Mouse (Mus musculus) hindbrain, embryonic 12.5 days (tissue): ENCODE data around the gene Atp1b3. TPM values are rescaled to one million over a fixed set of nuclear protein-coding genes. Genes with fewer than 3 reads are reported as not detected.

ENCODE experiments used
- ATAC-seq: fragments of 200-750 bp; cut with Nextera tagmentation; 2 replicates; pipeline ENCODE4 v1.8.0; 2017; ENCODE audit warnings: moderate TSS enrichment; ENCODE audit not compliant: low FRiP score
- H3K27ac ChIP-seq: fragments of 300-500 bp; sonication (generic); 2 replicates; pipeline ENCODE4 v1.5.1; 2016; ENCODE audit warnings: mild to moderate bottlenecking
- H3K27me3 ChIP-seq: fragments of 300-500 bp; sonication (generic); 2 replicates; pipeline ENCODE4 v1.6.1; 2016; ENCODE audit warnings: mild to moderate bottlenecking
- H3K36me3 ChIP-seq: fragments of 300-500 bp; sonication (generic); 2 replicates; pipeline ENCODE4 v1.6.1; 2016; ENCODE audit warnings: mild to moderate bottlenecking
- H3K4me1 ChIP-seq: fragments of 300-500 bp; sonication (generic); 2 replicates; pipeline ENCODE4 v1.6.1; 2016
- H3K4me2 ChIP-seq: fragments of 300-500 bp; sonication (generic); replicated peaks from 2 replicates; pipeline ENCODE4 v1.6.1; 2016; ENCODE audit warnings: mild to moderate bottlenecking
- H3K4me3 ChIP-seq: fragments of 300-500 bp; sonication (generic); 2 replicates; pipeline ENCODE4 v1.5.1; 2016; ENCODE audit warnings: mild to moderate bottlenecking
- H3K9ac ChIP-seq: fragments of 300-500 bp; sonication (generic); 2 replicates; pipeline ENCODE4 v1.6.1; 2016; ENCODE audit warnings: mild to moderate bottlenecking, moderate library complexity
- H3K9me3 ChIP-seq: fragments of 300-500 bp; sonication (generic); replicated peaks from 2 replicates; pipeline ENCODE4 v1.6.1; 2016; ENCODE audit warnings: mild to moderate bottlenecking
- WGBS: fragments of 180-500 bp; shearing (Covaris S2); methylation state at CpG from one replicate; pipeline ENCODE4 v1.1.7; 2016; 5-methylcytosine and 5-hydroxymethylcytosine counted together
- polyA plus RNA-seq: library from polyadenylated mRNA; unstranded; fragments of >200 nt; fragmentation: Nextera tagmentation; extraction: Ambion mirVana; gene quantifications from 2 replicates; pipeline ENCODE4 v1.2.1, GENCODE M21; 2016

The Atp1b3 gene
- polyA plus RNA-seq, 1 experiment from 2014 or later = 166 TPM

GRCm38 (mm10) chr9:96383714-96384487, 19.7 kb upstream of the Atp1b3 start:
- no peaks in the 10 kb centered on the region for H3K4me1 ChIP-seq
- no peak for ATAC-seq
- no peak overlapping the region for H3K9ac ChIP-seq
- H3K27me3 ChIP-seq = no peaks in the 10 kb centered on the region
- no peaks in the 10 kb centered on the region for H3K9me3 ChIP-seq
- no peaks in the 10 kb centered on the region for H3K36me3 ChIP-seq
- no peak overlapping the region for H3K4me2 ChIP-seq
- 74% methylated on average over 18 of the region's 18 CpGs for WGBS
- H3K4me3 ChIP-seq = no peak overlapping the region
- H3K27ac ChIP-seq = no peak overlapping the region

GRCm38 (mm10) chr9:96382756-96383155, 18.5 kb upstream of the Atp1b3 start:
- no peak overlapping the region for H3K4me2 ChIP-seq
- no peak overlapping the region for H3K9ac ChIP-seq
- ATAC-seq = no peak
- H3K36me3 ChIP-seq = no peaks in the 10 kb centered on the region
- H3K4me1 ChIP-seq = no peaks in the 10 kb centered on the region
- H3K27me3 ChIP-seq = no peaks in the 10 kb centered on the region
- no peak overlapping the region for H3K27ac ChIP-seq
- H3K4me3 ChIP-seq = no peak overlapping the region
- WGBS = 90% methylated on average over 4 of the region's 4 CpGs
- no peaks in the 10 kb centered on the region for H3K9me3 ChIP-seq

- H3K9me3 ChIP-seq = no peaks in the 10 kb centered on the region
- ATAC-seq = no peak
- H3K4me1 ChIP-seq = no peaks in the 10 kb centered on the region
- H3K9ac ChIP-seq = no peak overlapping the region
- no peak overlapping the region for H3K4me3 ChIP-seq
- no peaks in the 10 kb centered on the region for H3K27me3 ChIP-seq
- no peak overlapping the region for H3K4me2 ChIP-seq
- WGBS = 82% methylated on average over 13 of the region's 13 CpGs
- no peak overlapping the region for H3K27ac ChIP-seq
- no peaks in the 10 kb centered on the region for H3K36me3 ChIP-seq
Measured at GRCm38 (mm10) chr9:96381393-96381792, 17.2 kb upstream of the Atp1b3 start.

- WGBS = 80% methylated on average over 7 of the region's 7 CpGs
- H3K9ac ChIP-seq = no peak overlapping the region
- no peak for ATAC-seq
Measured at GRCm38 (mm10) chr9:96379551-96379950, 15.3 kb upstream of the Atp1b3 start.

GRCm38 (mm10) chr9:96378747-96379146, 14.5 kb upstream of the Atp1b3 start:
- Histone ChIP-seq H3K27ac (no peak overlapping the region), H3K4me1 (no peaks in the 10 kb centered on the region), H3K36me3 (no peaks in the 10 kb centered on the region), H3K9me3 (no peaks in the 10 kb centered on the region), H3K4me3 (no peak overlapping the region), H3K4me2 (no peak overlapping the region), H3K9ac (no peak overlapping the region), H3K27me3 (no peaks in the 10 kb centered on the region)
- WGBS = 68% methylated on average over 5 of the region's 5 CpGs
- ATAC-seq = no peak

More at GRCm38 (mm10) chr9:96379551-96379950, 15.3 kb upstream of the Atp1b3 start:
- H3K4me2 ChIP-seq = no peak overlapping the region
- H3K27me3 ChIP-seq = no peaks in the 10 kb centered on the region
- no peaks in the 10 kb centered on the region for H3K9me3 ChIP-seq
- H3K36me3 ChIP-seq = no peaks in the 10 kb centered on the region
- no peaks in the 10 kb centered on the region for H3K4me1 ChIP-seq
- no peak overlapping the region for H3K27ac ChIP-seq
- no peak overlapping the region for H3K4me3 ChIP-seq

- Histone ChIP-seq H3K36me3 (no peaks in the 10 kb centered on the region), H3K4me3 (no peak overlapping the region)
Measured at GRCm38 (mm10) chr9:96377096-96377495, 12.9 kb upstream of the Atp1b3 start.

GRCm38 (mm10) chr9:96375819-96376218, 11.6 kb upstream of the Atp1b3 start:
- H3K27me3 ChIP-seq = no peaks in the 10 kb centered on the region
- no peak overlapping the region for H3K9ac ChIP-seq
- ATAC-seq = no peak
- H3K4me2 ChIP-seq = no peak overlapping the region
- H3K9me3 ChIP-seq = no peaks in the 10 kb centered on the region
- no peak overlapping the region for H3K27ac ChIP-seq
- no peaks in the 10 kb centered on the region for H3K4me1 ChIP-seq
- no peaks in the 10 kb centered on the region for H3K36me3 ChIP-seq
- 92% methylated on average over 3 of the region's 3 CpGs for WGBS
- H3K4me3 ChIP-seq = no peak overlapping the region

More at GRCm38 (mm10) chr9:96377096-96377495, 12.9 kb upstream of the Atp1b3 start:
- Histone ChIP-seq H3K9me3 (no peaks in the 10 kb centered on the region), H3K27ac (no peak overlapping the region), H3K9ac (no peak overlapping the region), H3K27me3 (no peaks in the 10 kb centered on the region), H3K4me1 (no peaks in the 10 kb centered on the region), H3K4me2 (no peak overlapping the region)
- ATAC-seq = no peak
- WGBS = 92% methylated on average over 1 of the region's 1 CpGs

- no peaks in the 10 kb centered on the region for H3K4me1 ChIP-seq
- no peak for ATAC-seq
- H3K9ac ChIP-seq = no peak overlapping the region
- H3K4me2 ChIP-seq = no peak overlapping the region
- WGBS = 95% methylated on average over 5 of the region's 5 CpGs
- H3K36me3 ChIP-seq = no peaks in the 10 kb centered on the region
- no peak overlapping the region for H3K27ac ChIP-seq
- H3K27me3 ChIP-seq = no peaks in the 10 kb centered on the region
- H3K9me3 ChIP-seq = no peaks in the 10 kb centered on the region
- H3K4me3 ChIP-seq = no peak overlapping the region
Measured at GRCm38 (mm10) chr9:96371075-96371474, 6.8 kb upstream of the Atp1b3 start.

- H3K27ac ChIP-seq = no peak overlapping the region
- H3K36me3 ChIP-seq = no peaks in the 10 kb centered on the region
- H3K9me3 ChIP-seq = no peaks in the 10 kb centered on the region
- WGBS = 58% methylated on average over 5 of the region's 5 CpGs
- no peaks in the 10 kb centered on the region for H3K27me3 ChIP-seq
- no peaks in the 10 kb centered on the region for H3K4me1 ChIP-seq
- no peak overlapping the region for H3K9ac ChIP-seq
- H3K4me2 ChIP-seq = no peak overlapping the region
- no peak overlapping the region for H3K4me3 ChIP-seq
- no peak for ATAC-seq
Measured at GRCm38 (mm10) chr9:96369654-96370384, 5.6 kb upstream of the Atp1b3 start.

- H3K4me2 ChIP-seq = no peak overlapping the region
- no peaks in the 10 kb centered on the region for H3K36me3 ChIP-seq
- H3K4me3 ChIP-seq = no peak overlapping the region
- no peak for ATAC-seq
- H3K27ac ChIP-seq = no peak overlapping the region
- 72% methylated on average over 6 of the region's 6 CpGs for WGBS
- H3K9me3 ChIP-seq = no peaks in the 10 kb centered on the region
- no peaks in the 10 kb centered on the region for H3K27me3 ChIP-seq
- peaks cover 22% of the 10 kb centered on the region for H3K4me1 ChIP-seq
- H3K9ac ChIP-seq = no peak overlapping the region
Measured at GRCm38 (mm10) chr9:96365271-96365872, 1.1 kb upstream of the Atp1b3 start.

- H3K36me3 ChIP-seq = no peaks in the 10 kb centered on the region
- H3K4me3 ChIP-seq = peak overlapping the region; percentile 81
- H3K9me3 ChIP-seq = no peaks in the 10 kb centered on the region
- peak overlapping the region; percentile 69 for H3K4me2 ChIP-seq
- peaks cover 24% of the 10 kb centered on the region for H3K4me1 ChIP-seq
- peak overlapping the region; percentile 92 for H3K9ac ChIP-seq
- ATAC-seq = peak; percentile 76
- no peaks in the 10 kb centered on the region for H3K27me3 ChIP-seq
- 1% methylated on average over 50 of the region's 64 CpGs for WGBS
- peak overlapping the region; percentile 95 for H3K27ac ChIP-seq
Measured at GRCm38 (mm10) chr9:96363581-96364140, 581 bp downstream of the Atp1b3 start.

- Histone ChIP-seq H3K9me3 (no peaks in the 10 kb centered on the region), H3K9ac (no peak overlapping the region), H3K27ac (no peak overlapping the region), H3K36me3 (no peaks in the 10 kb centered on the region), H3K4me3 (no peak overlapping the region), H3K4me2 (no peak overlapping the region), H3K4me1 (peaks cover 24% of the 10 kb centered on the region), H3K27me3 (no peaks in the 10 kb centered on the region)
- WGBS = 88% methylated on average over 3 of the region's 3 CpGs
- ATAC-seq = no peak
Measured at GRCm38 (mm10) chr9:96360056-96360455, 4.2 kb downstream of the Atp1b3 start.
